Mouse (Mus musculus) lung, postnatal 14 days (tissue): ENCODE measurements around the gene Spata9.

ENCODE experiments used
- DNase-seq: peaks from one replicate; pipeline ENCODE4 v3.0.0; 2021

Gene Spata9

GRCm38 (mm10) chr13:75992169-75993028 is 25.4 kb downstream of the Spata9 start:
- no peak for DNase-seq

- DNase-seq = no peak
Measured at GRCm38 (mm10) chr13:76003272-76003671, 36.3 kb downstream of the Spata9 start.

- DNase-seq = no peak
Measured at GRCm38 (mm10) chr13:76014511-76014910, 47.6 kb downstream of the Spata9 start.

GRCm38 (mm10) chr13:76017465-76017864 is 50.5 kb downstream of the Spata9 start:
- DNase-seq = no peak

DNA sequence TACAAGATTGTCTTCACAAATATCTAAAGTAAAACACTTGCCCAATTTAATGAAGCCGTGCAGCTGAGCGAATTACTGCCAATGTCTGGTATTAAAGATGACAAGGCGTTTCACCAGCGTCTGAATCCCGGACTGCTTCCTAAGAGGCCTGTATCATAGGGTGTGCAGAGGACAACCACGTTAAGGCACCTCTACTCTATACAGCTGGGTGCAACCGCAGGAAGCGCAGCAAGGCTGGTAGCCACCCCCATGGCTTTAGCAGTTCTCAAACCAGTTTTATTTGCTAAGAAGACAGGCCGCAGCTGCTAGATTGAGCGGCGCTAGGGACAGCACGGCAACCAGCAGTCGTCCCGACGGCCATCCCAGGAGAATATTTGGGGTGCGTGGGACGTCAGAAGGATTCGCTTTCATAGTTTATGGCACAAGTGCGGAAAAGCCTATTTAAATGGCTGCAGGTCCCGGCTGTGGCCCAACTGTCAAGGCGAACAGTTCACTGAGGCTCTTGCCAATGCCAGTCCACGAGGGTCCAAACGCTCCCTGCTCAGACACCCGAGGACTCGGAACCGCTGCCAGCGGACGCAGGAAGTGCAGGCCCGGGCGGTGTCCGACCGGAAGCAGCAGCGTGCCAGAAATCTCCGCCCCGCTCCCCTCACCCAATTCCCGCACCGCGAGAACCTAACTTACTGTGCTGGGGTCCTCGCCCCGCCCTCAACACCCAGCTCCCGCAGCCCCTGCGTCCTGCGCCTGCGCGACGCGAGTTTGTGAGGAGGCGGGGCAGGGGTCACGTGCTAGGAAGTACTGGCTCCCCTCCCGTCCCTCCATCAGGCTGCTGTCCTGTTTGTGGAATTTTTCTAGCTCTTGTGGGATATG is 51.3 kb downstream of the Spata9 start, which contains the start of gene Rfesd:
Gene Rfesd (minus strand): TSS at position 746 of the 870 bp plus-strand sequence.
- peak; percentile 97 for DNase-seq

DNA sequence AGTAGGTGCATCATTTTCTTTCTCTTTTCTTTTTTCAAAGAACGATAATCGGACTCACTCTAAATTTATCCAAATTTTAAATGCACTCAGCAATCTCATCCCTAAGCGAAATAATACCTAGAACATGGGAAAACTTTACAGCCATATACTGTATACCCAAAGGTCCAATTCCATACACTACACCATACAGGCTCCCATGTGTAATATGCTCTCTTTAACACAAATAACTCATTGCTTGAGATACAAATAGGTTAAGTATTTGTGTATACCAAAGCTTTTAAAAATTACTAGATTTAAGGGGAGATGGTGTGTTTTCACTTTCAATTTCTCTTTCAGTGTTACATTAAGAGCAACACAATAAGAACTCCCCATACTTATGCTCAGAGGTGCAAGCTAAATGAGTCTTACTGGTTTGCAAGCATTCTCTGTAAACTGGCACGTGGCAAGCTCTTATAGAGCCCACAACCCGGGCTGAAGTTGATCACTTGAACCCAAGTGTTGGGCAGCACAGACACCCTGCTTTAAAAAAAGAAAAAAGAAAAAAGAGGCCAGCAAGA is 52.0 kb downstream of the Spata9 start:
- no peak for DNase-seq

GRCm38 (mm10) chr13:76021782-76022181 is 54.8 kb downstream of the Spata9 start:
- peak; percentile 2 for DNase-seq

DNA sequence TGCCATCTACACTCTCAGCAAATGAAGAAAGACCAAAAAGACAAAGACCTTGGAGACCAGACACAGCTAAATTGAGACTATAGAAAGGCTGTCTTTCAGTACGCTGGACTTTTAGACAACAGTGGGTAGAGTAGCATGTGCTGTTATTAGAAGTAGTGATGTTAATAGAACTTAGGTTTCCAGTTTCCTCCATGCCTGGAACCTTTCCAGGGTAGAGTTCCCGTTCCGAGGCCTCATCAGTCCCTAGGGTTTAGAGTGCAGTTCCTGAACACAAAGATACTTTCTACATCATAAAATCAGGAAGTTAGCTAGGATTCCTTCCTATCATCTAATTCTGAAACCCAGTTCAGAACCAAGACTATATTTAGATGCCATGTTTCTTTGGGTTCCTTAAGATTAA is 57.6 kb downstream of the Spata9 start:
- DNase-seq = no peak

- no peak for DNase-seq
Measured at GRCm38 (mm10) chr13:76042455-76042854, 75.5 kb downstream of the Spata9 start.

GRCm38 (mm10) chr13:76044971-76045370 is 78.0 kb downstream of the Spata9 start:
- no peak for DNase-seq
